Mouse (Mus musculus) erythroblast, embryonic 14.5 days (primary cell): Measurements from ENCODE around the gene Chd2.

Experiments
- GATA1 ChIP-seq: IDR thresholded peaks from 2 replicates; pipeline ENCODE4 v1.6.1; 2012; ENCODE audit warnings: low read length, inconsistent platforms, mixed read lengths
- TAL1 ChIP-seq: IDR thresholded peaks from 3 replicates; pipeline ENCODE4 v1.6.1; 2012; ENCODE audit warnings: low read length, inconsistent platforms, mixed read lengths

DNA sequence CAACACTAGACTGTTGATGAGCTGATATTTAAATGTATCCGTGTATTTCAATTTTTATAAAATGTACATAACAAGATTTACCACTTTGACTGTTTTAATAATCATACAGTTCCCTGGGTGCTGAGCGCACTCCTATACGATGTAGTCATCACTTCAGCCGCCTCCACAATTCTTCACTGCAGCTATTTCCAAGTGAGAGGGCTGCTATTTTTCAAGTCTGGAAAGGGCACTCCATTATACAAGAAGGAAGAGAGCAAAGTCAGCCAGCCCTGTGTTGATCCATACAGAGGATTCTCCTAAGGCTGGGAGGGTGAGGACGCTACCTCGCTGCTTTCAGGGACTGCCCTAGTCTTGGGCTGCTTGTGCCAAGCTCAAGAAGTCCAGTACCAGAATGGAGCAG lies 45.1 kb upstream of the Chd2 start:
- TF ChIP-seq GATA1 (no peak), TAL1 (no peak)
